Mouse (Mus musculus) bone marrow, adult 2 months (tissue): Measurements from ENCODE around the gene Enpp6. TPM values are rescaled to one million over a fixed set of nuclear protein-coding genes. Genes with fewer than 3 reads are reported as not detected.

Experiments used
- H3K27ac ChIP-seq: fragments of 200-500 bp; 2 replicates; pipeline ENCODE4 v1.5.1; 2012; ENCODE audit warnings: low read depth, mild to moderate bottlenecking, control low read depth, inconsistent platforms, low read length; ENCODE audit not compliant: control insufficient read depth, poor library complexity, insufficient read depth
- H3K4me1 ChIP-seq: fragments of 200-500 bp; 2 replicates; pipeline ENCODE4 v1.6.1; 2011; ENCODE audit warnings: low read length; ENCODE audit not compliant: control insufficient read depth, insufficient read depth
- H3K4me3 ChIP-seq: fragments of 200-500 bp; replicated peaks from 2 replicates; pipeline ENCODE3; 2011; ENCODE audit warnings: mild to moderate bottlenecking, low read depth, low read length, control low read depth; ENCODE audit not compliant: control insufficient read depth
- CTCF ChIP-seq: fragments of 200-500 bp; IDR thresholded peaks from 2 replicates; pipeline ENCODE4 v1.5.1; 2011; ENCODE audit warnings: low read length, control low read depth; ENCODE audit not compliant: control insufficient read depth, insufficient read depth
- POLR2A ChIP-seq: fragments of 200-500 bp; IDR thresholded peaks from 2 replicates; pipeline ENCODE4 v1.6.1; 2011; ENCODE audit warnings: low read depth, mild to moderate bottlenecking, control low read depth, low read length, borderline replicate concordance; ENCODE audit not compliant: control insufficient read depth
- WGBS: fragments of 180-500 bp; shearing (Covaris S2); methylation state at CpG from one replicate; pipeline ENCODE4 v1.1.7; 2018; 5-methylcytosine and 5-hydroxymethylcytosine counted together
- polyA plus RNA-seq: library from polyadenylated mRNA; stranded (reverse); fragments of >200 nt; gene quantifications from 2 replicates; pipeline ENCODE4 v1.2.4, GENCODE M21; 2011; ENCODE audit warnings: low replicate concordance; ENCODE audit not compliant: missing spikeins, insufficient read depth, insufficient read length

The Enpp6 gene
- polyA plus RNA-seq, 1 experiment, result not detected

DNA sequence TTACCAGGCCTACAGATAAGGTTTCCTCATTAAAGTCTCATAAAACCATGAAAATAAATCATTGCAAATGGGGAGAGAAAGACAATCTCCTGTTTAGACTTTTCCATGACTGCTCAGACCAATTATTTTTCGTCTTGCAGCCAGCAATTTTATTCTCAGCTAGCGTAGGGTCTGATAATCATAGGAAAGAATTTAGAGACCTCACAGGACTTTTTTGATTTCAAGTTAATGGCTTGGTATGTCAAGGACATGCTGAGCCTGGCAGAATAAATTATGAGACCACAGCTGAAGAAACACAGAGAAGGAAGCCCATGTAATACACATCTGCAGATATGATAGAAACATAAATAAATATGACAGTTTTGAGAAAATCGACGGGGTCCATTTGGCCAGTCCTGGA is 130.6 kb downstream of the Enpp6 start:
- WGBS, result 85% methylated on average over 4 of the region's 4 CpGs
- Histone ChIP-seq H3K4me3 (no peak overlapping the region), H3K4me1 (no peaks in the 10 kb centered on the region), H3K27ac (no peak overlapping the region)
- TF ChIP-seq POLR2A (no peak), CTCF (no peak)

DNA sequence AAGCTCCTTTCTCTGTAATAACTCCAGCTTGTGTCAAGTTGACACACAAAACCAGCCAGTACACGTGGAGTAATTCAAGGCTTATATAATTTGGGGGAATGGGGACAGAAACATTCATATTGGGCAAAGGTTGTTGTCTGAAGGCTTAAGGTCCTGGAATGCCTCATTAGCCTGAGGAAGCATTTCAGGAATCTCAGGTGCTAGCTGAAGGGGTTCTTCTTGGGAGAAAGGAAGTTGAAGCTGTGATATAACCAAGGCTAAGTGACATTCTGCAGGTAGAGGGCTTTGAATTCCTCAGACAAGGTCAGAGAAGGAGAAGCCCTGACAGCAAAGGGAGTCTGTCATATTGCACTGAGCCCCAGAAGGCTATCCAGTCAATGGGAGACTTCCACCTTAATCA is 133.2 kb downstream of the Enpp6 start:
- Histone ChIP-seq H3K4me3 (no peak overlapping the region), H3K27ac (no peak overlapping the region), H3K4me1 (no peaks in the 10 kb centered on the region)
- WGBS, result 57% methylated on average over 1 of the region's 1 CpGs
- TF ChIP-seq POLR2A, result no peak
- TF ChIP-seq CTCF, result no peak

GRCm38 (mm10) chr8:47128859-47129258 is 142.2 kb downstream of the Enpp6 start:
- WGBS, result 85% methylated on average over 1 of the region's 1 CpGs
- no peaks in the 10 kb centered on the region for H3K4me1 ChIP-seq
- no peak overlapping the region for H3K27ac ChIP-seq
- H3K4me3 ChIP-seq, result no peak overlapping the region
- no peak for TF ChIP-seq CTCF
- no peak for TF ChIP-seq POLR2A

- H3K4me3 ChIP-seq, result no peak overlapping the region
- TF ChIP-seq POLR2A (no peak), CTCF (no peak)
- no peak overlapping the region for H3K27ac ChIP-seq
- H3K4me1 ChIP-seq, result no peaks in the 10 kb centered on the region
- WGBS, result 77% methylated on average over 3 of the region's 3 CpGs
Measured at GRCm38 (mm10) chr8:47133381-47133780, 146.7 kb downstream of the Enpp6 start.

DNA sequence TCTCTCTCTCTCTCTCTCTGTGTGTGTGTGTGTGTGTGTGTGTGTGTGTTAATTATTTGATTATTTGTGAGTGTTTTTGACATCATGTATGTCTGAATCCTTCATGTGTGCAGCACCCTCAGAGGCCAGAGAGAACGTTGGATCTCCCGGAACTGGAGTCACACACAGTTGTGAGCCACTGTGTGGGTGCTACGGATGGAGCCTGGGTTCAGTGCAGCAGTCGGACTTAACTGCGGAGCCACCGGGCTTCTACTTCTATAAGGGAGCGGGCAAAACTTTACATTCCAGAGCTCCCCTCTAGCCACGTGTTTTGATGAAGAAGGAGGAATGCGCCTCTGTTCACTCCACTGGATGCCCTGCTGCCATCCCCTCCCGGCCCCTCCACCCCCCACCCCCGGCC is 148.0 kb downstream of the Enpp6 start:
- H3K27ac ChIP-seq, result no peak overlapping the region
- TF ChIP-seq CTCF, result no peak
- TF ChIP-seq POLR2A, result no peak
- no peak overlapping the region for H3K4me3 ChIP-seq
- H3K4me1 ChIP-seq, result no peaks in the 10 kb centered on the region
- WGBS, result 66% methylated on average over 11 of the region's 11 CpGs

- no peak overlapping the region for H3K4me3 ChIP-seq
- WGBS, result 13% methylated on average over 9 of the region's 9 CpGs
- no peak overlapping the region for H3K27ac ChIP-seq
- H3K4me1 ChIP-seq, result no peaks in the 10 kb centered on the region
- TF ChIP-seq CTCF (no peak), POLR2A (no peak)
Measured at GRCm38 (mm10) chr8:47135586-47135985, 148.9 kb downstream of the Enpp6 start.

DNA sequence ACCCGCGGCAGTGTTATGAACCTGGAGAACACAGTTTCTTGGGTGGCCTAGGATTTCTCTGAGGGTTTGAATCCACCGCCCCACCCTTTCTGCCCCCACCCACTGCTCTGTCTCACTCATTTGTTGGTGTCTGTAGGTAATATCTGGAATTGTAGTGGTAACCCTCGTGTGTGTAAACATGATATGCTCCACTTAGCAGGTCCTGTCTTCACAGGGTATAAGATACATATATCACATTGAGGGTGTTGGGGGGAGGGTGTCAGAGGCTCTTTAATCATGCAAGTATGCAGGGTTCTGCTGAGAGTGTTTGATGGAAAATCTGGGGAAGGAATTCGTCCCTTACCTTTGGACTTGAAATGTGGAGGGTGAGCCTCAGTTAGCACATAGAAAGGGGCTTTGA is 149.4 kb downstream of the Enpp6 start:
- Histone ChIP-seq H3K4me1 (no peaks in the 10 kb centered on the region), H3K4me3 (no peak overlapping the region), H3K27ac (no peak overlapping the region)
- 52% methylated on average over 5 of the region's 5 CpGs for whole genome bisulfite sequencing
- no peak for TF ChIP-seq POLR2A
- no peak for TF ChIP-seq CTCF

DNA sequence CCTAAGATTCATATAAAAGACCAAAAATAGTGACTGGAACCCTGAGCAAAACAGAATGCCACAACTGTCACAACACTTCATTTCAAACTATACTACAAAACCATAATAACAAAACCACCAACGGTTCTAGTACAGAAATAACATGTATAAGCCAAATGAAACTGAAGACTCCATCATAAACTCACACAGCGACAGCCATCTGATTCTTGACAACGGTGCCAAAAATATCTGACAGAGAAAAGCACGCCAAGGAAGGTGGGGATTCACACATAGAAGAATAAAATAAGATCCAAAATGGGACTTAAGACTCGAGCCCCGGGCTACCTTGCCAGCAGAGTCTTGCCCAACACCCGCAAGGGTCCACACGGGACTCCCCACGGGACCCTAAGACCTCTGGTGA is 158.6 kb downstream of the Enpp6 start:
- TF ChIP-seq POLR2A (no peak), CTCF (no peak)
- Histone ChIP-seq H3K4me1 (no peaks in the 10 kb centered on the region), H3K4me3 (no peak overlapping the region), H3K27ac (no peak overlapping the region)
- WGBS, result 79% methylated on average over 9 of the region's 9 CpGs

Other genes with a start within 250 kb of the Enpp6 start
- 55.3 and 63.2 TPM in 2 replicates for gene Irf2, start 247.2 kb upstream of the Enpp6 start, polyA plus RNA-seq